Mouse (Mus musculus) thymus, adult 2 months (tissue): ENCODE measurements at regions not wholly inside any gene's neighbourhood (a gene's known extent, or its start where the extent isn't known, plus 50 kb on each side); places are given as distances from the start of the nearest gene placed in this dataset.

Experiments
- CTCF ChIP-seq: fragments of 200-500 bp; IDR thresholded peaks from 2 replicates; pipeline ENCODE4 v1.5.1; 2012; ENCODE audit warnings: mild to moderate bottlenecking, control low read depth, low read length, moderate library complexity, borderline replicate concordance; ENCODE audit not compliant: control insufficient read depth, poor library complexity, insufficient read depth; ENCODE audit errors: extremely low read depth
- POLR2A ChIP-seq: fragments of 200-500 bp; IDR thresholded peaks from 2 replicates; pipeline ENCODE4 v1.6.1; 2012; ENCODE audit warnings: mild to moderate bottlenecking, low read length, control low read depth, moderate library complexity; ENCODE audit not compliant: control insufficient read depth, poor library complexity, insufficient read depth; ENCODE audit errors: extremely low read depth

GRCm38 (mm10) chr3:52422826-52423225, 154.7 kb downstream of the Foxo1 start:
- no peak for TF ChIP-seq CTCF
- no peak for TF ChIP-seq POLR2A
